Mouse (Mus musculus) testis, adult 2 months (tissue): ENCODE data around the gene Tspan5. TPM values are rescaled to one million over a fixed set of nuclear protein-coding genes. Genes with fewer than 3 reads are reported as not detected.

Experiments
- H3K27ac ChIP-seq: fragments of 200-500 bp; 2 replicates; pipeline ENCODE4 v1.5.1; 2012; ENCODE audit warnings: low read depth, low read length; ENCODE audit not compliant: control insufficient read depth, insufficient read depth
- H3K27me3 ChIP-seq: fragments of 200-500 bp; 2 replicates; pipeline ENCODE4 v1.6.1; 2012; ENCODE audit warnings: mild to moderate bottlenecking, low read length, moderate library complexity; ENCODE audit not compliant: control insufficient read depth, insufficient read depth
- H3K36me3 ChIP-seq: fragments of 200-500 bp; 2 replicates; pipeline ENCODE4 v1.6.1; 2012; ENCODE audit warnings: mild to moderate bottlenecking, low read length; ENCODE audit not compliant: control insufficient read depth, insufficient read depth
- H3K4me1 ChIP-seq: fragments of 200-500 bp; 2 replicates; pipeline ENCODE4 v1.6.1; 2012; ENCODE audit warnings: low read length; ENCODE audit not compliant: control insufficient read depth, insufficient read depth
- H3K4me3 ChIP-seq: fragments of 200-500 bp; 2 replicates; pipeline ENCODE4 v1.5.1; 2012; ENCODE audit warnings: low read depth, mild to moderate bottlenecking, low read length, moderate library complexity, mixed read lengths; ENCODE audit not compliant: control insufficient read depth
- CTCF ChIP-seq: fragments of 200-500 bp; IDR thresholded peaks from 2 replicates; pipeline ENCODE4 v1.5.1; 2012; ENCODE audit warnings: low read depth, mild to moderate bottlenecking, inconsistent platforms, low read length, moderate library complexity; ENCODE audit not compliant: control insufficient read depth, insufficient read depth, insufficient replicate concordance
- POLR2A ChIP-seq: fragments of 200-500 bp; IDR thresholded peaks from 2 replicates; pipeline ENCODE4 v1.6.1; 2012; ENCODE audit warnings: low read depth, mild to moderate bottlenecking, inconsistent platforms, low read length, moderate library complexity; ENCODE audit not compliant: control insufficient read depth
- polyA plus RNA-seq: library from polyadenylated mRNA; depleted of rRNA; stranded (reverse); fragments of >200 nt; gene quantifications from 2 replicates; pipeline ENCODE4 v1.2.3, GENCODE M21; 2012

The Tspan5 gene
- polyA plus RNA-seq, 1 experiment: 27.9 TPM

DNA sequence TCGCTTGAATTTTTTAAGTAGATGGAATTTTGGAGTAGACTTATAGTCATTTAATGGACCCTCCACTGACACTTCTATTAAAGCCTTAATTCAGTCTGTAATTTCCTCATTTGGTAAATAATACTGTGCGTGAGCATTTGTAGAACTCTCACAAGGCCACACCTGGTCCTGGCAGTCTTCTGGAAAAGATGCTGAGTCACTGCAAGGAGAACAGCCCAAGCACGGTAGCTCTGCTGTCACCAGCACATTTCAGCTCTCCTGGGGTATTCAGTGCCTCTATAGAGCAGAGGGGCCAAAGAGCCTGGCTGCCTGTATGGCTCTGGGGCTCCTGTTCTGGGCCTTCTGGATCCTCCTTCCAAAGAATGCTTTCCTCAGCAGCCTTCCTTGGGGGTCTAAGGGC lies 11.2 kb upstream of the Tspan5 start:
- no peaks in the 10 kb centered on the region for H3K36me3 ChIP-seq
- TF ChIP-seq POLR2A (no peak), CTCF (no peak)
- no peaks in the 10 kb centered on the region for H3K27me3 ChIP-seq
- H3K27ac ChIP-seq: no peak overlapping the region
- no peak overlapping the region for H3K4me3 ChIP-seq
- H3K4me1 ChIP-seq: peaks cover 2% of the 10 kb centered on the region

DNA sequence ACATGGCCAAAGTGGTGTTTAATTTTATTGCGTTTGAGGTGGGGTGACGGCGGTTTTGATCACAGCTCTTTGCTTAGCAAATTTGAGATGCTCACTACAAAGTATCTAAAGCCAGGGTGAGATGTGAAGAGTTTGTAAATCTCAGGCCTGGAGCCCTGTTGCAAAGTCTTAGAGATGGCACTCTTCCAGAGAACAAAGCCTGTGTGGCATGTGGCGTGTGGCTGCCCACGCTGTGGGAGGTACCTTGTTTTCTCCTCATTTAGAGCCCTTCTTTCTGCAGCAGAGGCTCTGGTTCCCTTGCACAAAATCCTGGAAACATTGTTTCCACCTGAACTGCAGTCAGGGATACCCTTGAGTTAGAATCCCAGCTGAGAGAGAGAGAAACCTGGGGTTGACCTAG lies 6.2 kb upstream of the Tspan5 start:
- no peak overlapping the region for H3K4me3 ChIP-seq
- no peaks in the 10 kb centered on the region for H3K36me3 ChIP-seq
- H3K27ac ChIP-seq: peak overlapping the region; percentile 68; the same call in 1 of the 2 replicates
- H3K27me3 ChIP-seq: no peaks in the 10 kb centered on the region
- TF ChIP-seq CTCF (no peak), POLR2A (no peak)
- H3K4me1 ChIP-seq: no peaks in the 10 kb centered on the region

DNA sequence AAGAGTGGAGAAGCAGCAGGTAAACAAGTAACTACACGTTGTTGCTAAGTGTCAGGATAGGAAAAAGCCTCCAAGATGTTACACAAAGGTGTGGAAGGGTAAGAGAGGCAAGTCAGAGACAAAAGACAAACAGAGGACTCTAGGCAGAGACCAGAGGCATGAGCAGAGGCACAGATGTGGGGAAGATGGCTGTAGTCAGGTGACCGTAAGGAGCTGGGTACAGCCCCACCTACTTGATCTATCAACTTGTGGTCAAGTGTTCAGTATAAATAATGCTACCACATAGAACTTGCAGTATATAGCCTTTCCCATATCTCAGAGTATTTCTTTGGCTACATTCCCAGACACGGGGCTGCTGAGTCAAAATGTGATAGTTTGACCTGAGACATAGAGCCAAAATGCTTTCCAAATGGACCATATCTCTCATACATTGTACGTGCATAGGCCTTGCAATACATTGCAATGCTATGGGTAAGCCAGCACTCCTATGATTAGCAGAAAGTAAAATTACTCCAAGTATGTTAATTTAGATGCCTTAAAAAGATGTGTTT lies 2.8 kb upstream of the Tspan5 start:
- TF ChIP-seq CTCF (no peak), POLR2A (no peak)
- H3K36me3 ChIP-seq: no peaks in the 10 kb centered on the region
- H3K4me1 ChIP-seq: peaks cover 17% of the 10 kb centered on the region
- no peaks in the 10 kb centered on the region for H3K27me3 ChIP-seq
- H3K27ac ChIP-seq: no peak overlapping the region
- H3K4me3 ChIP-seq: no peak overlapping the region

DNA sequence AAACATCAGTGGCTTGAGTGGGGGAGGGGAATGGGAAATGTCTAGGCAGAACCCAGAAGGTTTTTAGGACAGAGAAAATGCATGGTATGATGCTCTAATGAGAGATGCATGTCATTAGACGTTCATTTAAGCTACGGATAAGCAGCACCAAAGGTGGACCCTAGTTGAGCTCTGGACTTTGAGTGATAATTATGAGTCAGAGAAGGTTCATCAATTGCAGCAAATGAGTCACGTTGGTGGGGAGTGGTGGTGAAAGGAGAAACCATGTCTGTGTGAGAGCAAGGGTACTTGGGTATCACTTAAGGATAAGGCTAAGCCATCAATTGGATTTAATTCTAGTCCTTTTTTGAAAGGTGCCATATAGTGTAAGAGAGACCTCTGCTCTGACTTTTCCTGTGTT lies 1.7 kb upstream of the Tspan5 start:
- no peak overlapping the region for H3K4me3 ChIP-seq
- H3K36me3 ChIP-seq: no peaks in the 10 kb centered on the region
- H3K27me3 ChIP-seq: no peaks in the 10 kb centered on the region
- TF ChIP-seq POLR2A: no peak
- no peak for TF ChIP-seq CTCF
- no peak overlapping the region for H3K27ac ChIP-seq
- H3K4me1 ChIP-seq: peaks cover 19% of the 10 kb centered on the region

DNA sequence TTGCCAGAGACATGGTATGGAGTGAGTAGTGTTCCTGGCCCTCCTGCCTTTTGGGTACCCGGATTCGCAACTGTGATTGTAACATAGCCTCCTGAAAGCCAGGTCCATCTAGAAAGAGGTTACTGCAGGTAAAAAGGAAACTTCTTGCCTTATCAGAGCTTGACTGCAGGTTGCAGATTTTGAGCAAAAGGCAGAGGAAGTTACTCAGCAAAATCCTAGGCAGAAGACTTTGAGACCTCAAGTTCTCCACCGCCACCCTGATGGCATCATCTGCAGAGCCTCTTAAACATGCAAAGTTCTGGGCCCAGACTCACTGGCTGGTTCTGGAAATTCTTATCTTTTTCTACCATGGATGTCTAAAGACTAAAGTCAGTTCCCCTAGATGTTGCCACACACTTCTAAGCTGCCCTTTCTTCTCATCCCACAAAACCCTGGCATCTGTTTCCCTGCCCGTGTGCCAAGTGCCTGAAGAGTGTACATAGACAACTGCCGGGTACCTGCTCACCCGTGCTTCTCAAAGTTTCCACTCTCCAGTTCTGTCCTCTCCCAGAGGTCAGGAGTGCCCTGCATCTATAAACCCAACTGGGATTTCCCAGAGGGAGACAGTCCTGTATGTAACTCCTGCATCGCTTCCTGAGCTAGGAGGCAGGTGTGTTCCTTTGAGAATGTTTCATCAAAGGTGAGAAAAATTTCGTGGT lies 1.0 kb upstream of the Tspan5 start:
- no peak overlapping the region for H3K4me3 ChIP-seq

DNA sequence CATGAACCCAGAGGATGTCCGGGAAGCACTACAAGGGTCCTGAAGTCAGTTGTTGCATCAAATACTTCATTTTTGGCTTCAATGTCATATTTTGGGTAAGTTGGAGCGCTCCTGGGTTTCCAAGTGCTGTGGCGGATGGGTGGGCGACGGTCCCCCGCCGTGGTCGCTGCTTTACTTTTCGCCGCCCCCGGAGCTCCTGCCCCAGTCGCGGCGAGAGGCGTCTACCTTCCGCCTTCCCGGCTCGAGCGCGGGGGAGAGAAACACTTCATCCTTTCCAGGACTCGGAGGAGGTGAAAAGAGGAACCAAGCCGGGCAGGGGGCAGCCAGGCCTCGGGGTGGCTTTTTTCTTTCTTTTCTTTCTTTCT lies 553 bp downstream of the Tspan5 start:
- no peak for TF ChIP-seq POLR2A
- TF ChIP-seq CTCF: no peak
- H3K27ac ChIP-seq: peak overlapping the region; percentile 2; the same call in 1 of the 2 replicates
- peaks cover 19% of the 10 kb centered on the region for H3K4me1 ChIP-seq
- H3K36me3 ChIP-seq: no peaks in the 10 kb centered on the region
- H3K4me3 ChIP-seq: peak overlapping the region; percentile 85
- no peaks in the 10 kb centered on the region for H3K27me3 ChIP-seq

More for the DNA sequence above, 1.0 kb upstream of the Tspan5 start:
- TF ChIP-seq CTCF: no peak
- no peak for TF ChIP-seq POLR2A
- no peaks in the 10 kb centered on the region for H3K36me3 ChIP-seq
- H3K27me3 ChIP-seq: no peaks in the 10 kb centered on the region
- no peak overlapping the region for H3K27ac ChIP-seq
- peaks cover 19% of the 10 kb centered on the region for H3K4me1 ChIP-seq

DNA sequence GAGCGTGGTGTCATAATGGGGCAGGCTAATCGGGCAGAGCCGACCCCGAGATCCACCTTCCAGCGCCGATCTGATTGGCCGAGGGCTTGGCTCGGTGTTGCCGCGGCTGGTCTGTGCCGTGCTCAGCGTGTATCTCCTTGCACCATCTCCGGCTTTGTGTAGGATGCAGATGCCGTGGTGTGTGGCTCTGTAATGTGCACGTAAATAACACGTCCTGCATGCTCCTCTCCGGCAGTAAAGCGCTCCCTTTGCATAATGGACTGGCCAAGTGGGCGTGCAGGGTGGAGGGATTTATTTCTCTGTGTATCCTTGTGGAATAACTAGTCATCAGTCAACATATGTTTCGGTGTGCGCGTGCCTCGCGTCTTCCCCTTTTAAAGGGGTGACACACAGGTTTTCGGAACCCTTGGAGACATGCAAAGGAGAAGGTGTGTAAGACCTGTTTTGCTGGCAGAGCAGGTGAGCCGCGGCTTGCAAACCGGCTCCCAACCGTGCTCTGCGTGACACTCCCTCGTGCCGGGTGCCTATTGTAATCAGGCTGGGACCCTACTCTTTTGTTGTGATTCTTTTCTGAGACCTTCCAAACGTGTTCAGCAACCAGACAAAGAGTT lies 1.2 kb downstream of the Tspan5 start:
- H3K27ac ChIP-seq: no peak overlapping the region
- H3K4me1 ChIP-seq: peaks cover 19% of the 10 kb centered on the region
- no peaks in the 10 kb centered on the region for H3K36me3 ChIP-seq
- TF ChIP-seq POLR2A (peak; percentile 47; the same call in 1 of the 2 replicates), CTCF (no peak)
- H3K27me3 ChIP-seq: no peaks in the 10 kb centered on the region
- H3K4me3 ChIP-seq: peak overlapping the region; percentile 85
